Mouse (Mus musculus): ENCODE results near the gene Pspn.
A peak's percentile ranks its signal among the peaks of the same experiment; 100 is the strongest.

The Pspn gene

GRCm38 (mm10) chr17:56958667-56959066 lies 41.2 kb downstream of the Pspn start:
- DNase-seq, result no peak

GRCm38 (mm10) chr17:56957763-56958429 lies 41.9 kb downstream of the Pspn start:
- peak; percentile 30 for DNase-seq

- DNase-seq, result no peak
Measured at GRCm38 (mm10) chr17:56954871-56955270, 44.9 kb downstream of the Pspn start.

- DNase-seq, result no peak
Measured at GRCm38 (mm10) chr17:56952639-56953038, 47.2 kb downstream of the Pspn start.

GRCm38 (mm10) chr17:56950915-56951314 lies 48.9 kb downstream of the Pspn start:
- DNase-seq, result peak; percentile 78

Measured in lung, postnatal 14 days (tissue).